Mouse (Mus musculus): Measurements from ENCODE around the gene Sap18. TPM values are rescaled to one million over a fixed set of nuclear protein-coding genes. Genes with fewer than 3 reads are reported as not detected.
"Not testable (repeated sequence)": the region's sequence is repeated elsewhere in the genome, so short reads cannot be mapped to it uniquely, and the experiment has no call there.

Sap18 gene
- polyA plus RNA-seq (2014; fragmentation: Nextera tagmentation; extraction: Ambion mirVana): 24.1 and 25.9 TPM in 2 replicates

- Histone ChIP-seq H3K4me2 (ENCODE audit: low read depth, low read length, severe bottlenecking) (peak within 1 kb of the TSS; percentile 84), H3K4me3 (ENCODE audit: low read depth, low read length) (peak within 1 kb of the TSS; percentile 69), H3K9me3 (ENCODE audit: control insufficient read depth, low read length) (no peaks in the 10 kb centered on the region), H3K27me3 (ENCODE audit: control insufficient read depth, insufficient read depth, low read length) (no peaks in the 10 kb centered on the region), H3K4me1 (replicated peaks; ENCODE audit: control insufficient read depth, insufficient read depth, low read length) (peaks cover 4% of the 10 kb centered on the region; the same call in 1 of the 2 replicates), H3K27ac (ENCODE audit: low read depth, low read length) (0 out of 2 replicates have a peak within 1 kb of the TSS, but pooled peaks have one; percentile 7), H3K36me3 (ENCODE audit: control insufficient read depth, insufficient read depth, low read length) (no peaks in the 10 kb centered on the region; the same call in 1 of the 2 replicates), H3K9ac (ENCODE audit: low read length) (peak within 1 kb of the TSS; percentile 82)
- ATAC-seq (replicated peaks; ENCODE audit: low FRiP score) (peak; percentile 98), DNase-seq (ENCODE audit: low spot score) (peak; percentile 98)
- under 1% methylated on average over 93 of the region's 99 CpGs for WGBS
These were observed at the start of gene Sap18 for GRCm38 (mm10) chr14:57797991-57798931. Sap18 (plus strand) TSS chr14:57798180.

GRCm38 (mm10) chr14:57749501-57749900, 48.5 kb upstream of the Sap18 start:
- no peaks in the 10 kb centered on the region for H3K36me3 ChIP-seq (ENCODE audit: control insufficient read depth, insufficient read depth, low read length)
- ATAC-seq (replicated peaks; ENCODE audit: low FRiP score) (no peak), DNase-seq (ENCODE audit: low spot score) (no peak)
- 75% methylated on average over 2 of the region's 2 CpGs for WGBS
- no peak overlapping the region for H3K27ac ChIP-seq (ENCODE audit: low read depth, low read length)
- no peak overlapping the region for H3K4me2 ChIP-seq (ENCODE audit: low read depth, low read length, severe bottlenecking)
- no peaks in the 10 kb centered on the region for H3K27me3 ChIP-seq (ENCODE audit: control insufficient read depth, insufficient read depth, low read length)
- no peak overlapping the region for H3K4me3 ChIP-seq (ENCODE audit: low read depth, low read length)
- no peak overlapping the region for H3K9ac ChIP-seq (ENCODE audit: low read length)
- peaks cover 3% of the 10 kb centered on the region; the same call in 1 of the 2 replicates for H3K4me1 ChIP-seq (replicated peaks; ENCODE audit: control insufficient read depth, insufficient read depth, low read length)
- H3K9me3 ChIP-seq (ENCODE audit: control insufficient read depth, low read length): no peaks in the 10 kb centered on the region

- not testable (repeated sequence) for H3K9ac ChIP-seq (ENCODE audit: low read length); DNase-seq (ENCODE audit: low spot score); H3K27me3 ChIP-seq (ENCODE audit: control insufficient read depth, insufficient read depth, low read length); H3K27ac ChIP-seq (ENCODE audit: low read depth, low read length); H3K36me3 ChIP-seq (ENCODE audit: control insufficient read depth, insufficient read depth, low read length); H3K9me3 ChIP-seq (ENCODE audit: control insufficient read depth, low read length); ATAC-seq (replicated peaks; ENCODE audit: low FRiP score); H3K4me1 ChIP-seq (replicated peaks; ENCODE audit: control insufficient read depth, insufficient read depth, low read length); H3K4me3 ChIP-seq (ENCODE audit: low read depth, low read length); H3K4me2 ChIP-seq (ENCODE audit: low read depth, low read length, severe bottlenecking)
These were observed 47.0 kb upstream of the Sap18 start for GRCm38 (mm10) chr14:57751006-57751405.

DNA sequence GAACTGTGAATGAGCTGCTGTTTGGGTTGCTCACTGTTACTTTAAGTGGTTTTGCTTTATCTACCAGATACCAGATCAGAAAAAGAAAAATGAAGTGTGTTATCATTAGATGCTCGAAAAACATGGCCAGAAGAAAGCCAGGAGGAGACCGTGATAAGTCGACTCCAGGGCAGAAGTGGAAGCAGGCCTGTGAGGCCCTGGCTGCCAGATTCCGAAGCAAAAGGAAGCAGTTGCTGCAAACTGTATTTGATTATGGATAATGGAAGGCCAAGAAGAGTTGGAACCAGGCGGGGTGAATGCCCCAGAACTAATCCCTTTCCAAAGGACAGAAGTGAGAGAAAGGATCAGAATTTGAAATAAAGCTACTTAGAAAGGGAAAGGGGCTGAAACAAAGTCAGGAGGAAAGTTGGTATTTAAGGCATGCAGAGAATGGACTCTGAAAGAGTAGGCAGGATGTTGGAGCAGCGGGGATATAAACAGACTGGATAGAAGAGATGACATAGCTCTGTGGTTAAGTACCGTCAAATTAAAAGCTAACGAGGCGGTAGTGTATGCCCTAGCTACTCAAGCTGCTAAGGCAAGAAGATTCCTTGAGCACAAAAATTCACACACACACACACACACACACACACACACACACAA, 44.5 kb upstream of the Sap18 start:
- Histone ChIP-seq H3K27ac (ENCODE audit: low read depth, low read length) (no peak overlapping the region), H3K4me1 (replicated peaks; ENCODE audit: control insufficient read depth, insufficient read depth, low read length) (no peaks in the 10 kb centered on the region), H3K9me3 (ENCODE audit: control insufficient read depth, low read length) (no peaks in the 10 kb centered on the region), H3K9ac (ENCODE audit: low read length) (no peak overlapping the region), H3K36me3 (ENCODE audit: control insufficient read depth, insufficient read depth, low read length) (no peaks in the 10 kb centered on the region), H3K4me2 (ENCODE audit: low read depth, low read length, severe bottlenecking) (no peak overlapping the region), H3K4me3 (ENCODE audit: low read depth, low read length) (no peak overlapping the region), H3K27me3 (ENCODE audit: control insufficient read depth, insufficient read depth, low read length) (no peaks in the 10 kb centered on the region)
- peak; percentile 42; the same call in 1 of the 2 replicates for ATAC-seq (replicated peaks; ENCODE audit: low FRiP score)
- WGBS: 15% methylated on average over 9 of the region's 9 CpGs
- DNase-seq (ENCODE audit: low spot score): no peak

- 92% methylated on average over 2 of the region's 2 CpGs for WGBS
- H3K36me3 ChIP-seq (ENCODE audit: control insufficient read depth, insufficient read depth, low read length): no peaks in the 10 kb centered on the region
- no peak overlapping the region for H3K4me2 ChIP-seq (ENCODE audit: low read depth, low read length, severe bottlenecking)
- H3K9me3 ChIP-seq (ENCODE audit: control insufficient read depth, low read length): no peaks in the 10 kb centered on the region
- ATAC-seq (replicated peaks; ENCODE audit: low FRiP score) (no peak), DNase-seq (ENCODE audit: low spot score) (no peak)
- 0 out of 2 replicates have a peak, but pooled peaks cover under 1% of the 10 kb centered on the region for H3K4me1 ChIP-seq (replicated peaks; ENCODE audit: control insufficient read depth, insufficient read depth, low read length)
- no peaks in the 10 kb centered on the region for H3K27me3 ChIP-seq (ENCODE audit: control insufficient read depth, insufficient read depth, low read length)
- no peak overlapping the region for H3K4me3 ChIP-seq (ENCODE audit: low read depth, low read length)
- H3K9ac ChIP-seq (ENCODE audit: low read length): no peak overlapping the region
- H3K27ac ChIP-seq (ENCODE audit: low read depth, low read length): no peak overlapping the region
These were observed 42.3 kb upstream of the Sap18 start for GRCm38 (mm10) chr14:57755661-57756060.

GRCm38 (mm10) chr14:57756094-57756493, 41.9 kb upstream of the Sap18 start:
- no peak overlapping the region for H3K4me2 ChIP-seq (ENCODE audit: low read depth, low read length, severe bottlenecking)
- DNase-seq (ENCODE audit: low spot score) (no peak), ATAC-seq (replicated peaks; ENCODE audit: low FRiP score) (no peak)
- no peaks in the 10 kb centered on the region for H3K36me3 ChIP-seq (ENCODE audit: control insufficient read depth, insufficient read depth, low read length)
- WGBS: 90% methylated on average over 4 of the region's 4 CpGs
- H3K9me3 ChIP-seq (ENCODE audit: control insufficient read depth, low read length): no peaks in the 10 kb centered on the region
- H3K9ac ChIP-seq (ENCODE audit: low read length): no peak overlapping the region
- no peak overlapping the region for H3K4me3 ChIP-seq (ENCODE audit: low read depth, low read length)
- H3K27me3 ChIP-seq (ENCODE audit: control insufficient read depth, insufficient read depth, low read length): no peaks in the 10 kb centered on the region
- 0 out of 2 replicates have a peak, but pooled peaks cover 2% of the 10 kb centered on the region for H3K4me1 ChIP-seq (replicated peaks; ENCODE audit: control insufficient read depth, insufficient read depth, low read length)
- no peak overlapping the region for H3K27ac ChIP-seq (ENCODE audit: low read depth, low read length)

DNA sequence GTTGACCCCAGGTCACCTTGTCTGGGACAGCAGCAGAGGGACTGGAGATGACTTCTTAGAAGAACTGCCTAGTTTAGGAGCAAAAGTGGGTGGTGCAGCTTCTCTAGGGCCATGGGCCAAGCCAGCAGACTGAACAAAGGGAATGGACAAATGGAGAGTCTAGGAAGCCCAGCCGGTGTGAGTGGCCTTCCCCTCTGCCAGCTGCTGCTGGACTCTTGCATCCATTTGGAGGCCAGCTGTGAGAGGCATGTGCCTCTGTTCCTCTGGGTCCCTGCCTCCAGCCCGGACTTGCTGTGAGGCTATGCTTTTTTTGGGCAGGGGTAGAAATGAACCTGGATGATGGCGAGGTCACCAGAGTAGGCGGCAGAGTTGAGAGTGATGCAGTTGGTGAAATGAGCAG, 39.7 kb upstream of the Sap18 start, which contains the start of gene Lats2:
Gene Lats2, minus strand, starts transcription at position 152 of the 400 bp plus-strand sequence.
- Histone ChIP-seq H3K27me3 (ENCODE audit: control insufficient read depth, insufficient read depth, low read length) (no peaks in the 10 kb centered on the region), H3K4me3 (ENCODE audit: low read depth, low read length) (no peak within 1 kb of the TSS), H3K4me2 (ENCODE audit: low read depth, low read length, severe bottlenecking) (no peak within 1 kb of the TSS), H3K27ac (ENCODE audit: low read depth, low read length) (no peak within 1 kb of the TSS), H3K9ac (ENCODE audit: low read length) (no peak within 1 kb of the TSS), H3K4me1 (replicated peaks; ENCODE audit: control insufficient read depth, insufficient read depth, low read length) (0 out of 2 replicates have a peak, but pooled peaks cover 2% of the 10 kb centered on the region), H3K9me3 (ENCODE audit: control insufficient read depth, low read length) (no peaks in the 10 kb centered on the region), H3K36me3 (ENCODE audit: control insufficient read depth, insufficient read depth, low read length) (no peaks in the 10 kb centered on the region)
- WGBS: 95% methylated on average over 4 of the region's 4 CpGs
- DNase-seq (ENCODE audit: low spot score): no peak
- no peak for ATAC-seq (replicated peaks; ENCODE audit: low FRiP score)

DNA sequence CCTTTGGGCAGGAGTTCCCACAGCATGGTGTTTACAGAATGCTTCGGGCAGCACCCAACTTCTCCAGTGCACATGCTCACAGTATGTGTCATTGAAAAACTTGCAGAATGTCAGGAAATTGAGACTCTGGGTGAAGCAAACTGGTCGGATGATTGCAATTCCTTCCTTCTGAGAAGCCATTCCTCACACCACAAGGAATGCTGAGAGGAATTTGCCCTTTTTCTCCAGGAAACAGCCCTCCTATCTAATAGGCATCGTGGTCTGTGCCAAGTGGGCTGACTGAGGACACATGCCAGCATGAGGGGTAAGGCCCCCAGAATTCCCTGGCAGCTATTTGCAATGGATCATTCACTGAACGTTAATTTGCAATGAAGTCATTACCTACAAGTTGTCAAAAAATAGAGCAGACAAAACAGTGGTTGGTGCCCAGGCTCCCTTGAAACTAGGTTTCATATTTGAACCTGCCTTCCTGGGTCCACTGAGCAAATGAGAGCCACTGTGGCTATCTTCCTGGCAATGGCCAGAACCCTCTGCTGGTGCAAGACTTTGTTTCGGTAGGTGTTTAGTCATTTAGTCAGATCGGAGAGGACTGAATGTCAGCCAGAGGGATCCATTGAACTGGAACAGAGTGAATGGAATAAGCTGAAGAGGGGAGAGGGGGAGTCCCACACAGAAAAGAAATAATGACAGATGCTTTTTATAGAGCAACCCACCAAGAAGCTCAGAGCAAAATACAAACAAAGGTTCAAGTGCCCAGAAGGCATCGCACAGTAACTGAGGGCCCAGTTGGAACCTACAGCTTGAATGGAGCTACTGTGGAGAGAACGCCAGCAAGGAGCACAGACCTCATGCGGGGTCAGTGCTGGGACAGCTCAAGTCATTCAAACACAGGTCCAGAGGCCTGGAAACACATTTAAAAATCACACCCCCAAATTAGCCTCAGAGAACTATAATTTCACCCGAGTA, 37.2 kb upstream of the Sap18 start:
- no peak overlapping the region for H3K4me2 ChIP-seq (ENCODE audit: low read depth, low read length, severe bottlenecking)
- H3K36me3 ChIP-seq (ENCODE audit: control insufficient read depth, insufficient read depth, low read length): no peaks in the 10 kb centered on the region
- ATAC-seq (replicated peaks; ENCODE audit: low FRiP score): no peak
- H3K27me3 ChIP-seq (ENCODE audit: control insufficient read depth, insufficient read depth, low read length): no peaks in the 10 kb centered on the region
- WGBS: 49% methylated on average over 10 of the region's 10 CpGs
- no peak overlapping the region for H3K27ac ChIP-seq (ENCODE audit: low read depth, low read length)
- DNase-seq (ENCODE audit: low spot score): no peak
- H3K4me1 ChIP-seq (replicated peaks; ENCODE audit: control insufficient read depth, insufficient read depth, low read length): 0 out of 2 replicates have a peak, but pooled peaks cover 2% of the 10 kb centered on the region
- no peak overlapping the region for H3K9ac ChIP-seq (ENCODE audit: low read length)
- H3K4me3 ChIP-seq (ENCODE audit: low read depth, low read length): no peak overlapping the region
- H3K9me3 ChIP-seq (ENCODE audit: control insufficient read depth, low read length): no peaks in the 10 kb centered on the region
